Mouse (Mus musculus): ENCODE measurements around the gene Hist1h2bb.

DNA sequence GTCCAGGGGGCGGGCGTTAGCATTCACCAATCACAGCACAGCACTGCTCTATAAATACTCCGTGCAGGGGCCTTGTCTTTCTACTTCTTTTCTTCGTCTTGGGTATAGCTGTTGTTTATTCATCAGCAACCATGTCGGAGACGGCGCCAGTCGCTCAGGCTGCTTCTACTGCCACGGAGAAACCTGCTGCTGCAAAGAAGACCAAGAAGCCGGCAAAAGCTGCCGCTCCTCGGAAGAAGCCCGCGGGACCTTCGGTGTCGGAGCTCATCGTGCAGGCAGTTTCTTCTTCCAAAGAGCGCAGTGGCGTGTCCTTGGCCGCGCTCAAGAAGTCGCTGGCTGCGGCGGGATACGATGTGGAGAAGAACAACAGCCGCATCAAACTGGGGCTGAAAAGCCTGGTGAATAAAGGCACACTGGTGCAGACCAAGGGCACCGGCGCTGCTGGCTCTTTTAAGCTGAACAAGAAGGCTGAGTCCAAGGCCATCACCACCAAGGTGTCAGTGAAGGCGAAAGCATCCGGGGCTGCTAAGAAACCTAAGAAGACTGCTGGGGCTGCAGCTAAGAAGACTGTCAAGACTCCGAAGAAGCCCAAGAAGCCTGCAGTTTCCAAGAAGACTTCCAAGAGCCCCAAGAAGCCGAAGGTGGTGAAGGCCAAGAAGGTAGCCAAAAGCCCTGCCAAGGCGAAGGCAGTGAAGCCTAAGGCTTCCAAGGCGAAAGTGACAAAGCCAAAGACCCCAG lies 17.2 kb downstream of the Hist1h2bb start, which contains the start of gene Hist1h1a:
- TF ChIP-seq CTCF (IDR thresholded peaks at IDR 0.05; ENCODE audit: control insufficient read depth, insufficient read depth, insufficient read length), result no peak
- TF ChIP-seq USF1 (IDR thresholded peaks at IDR 0.05; ENCODE audit: low read depth), result no peak
- TF ChIP-seq MAX (IDR thresholded peaks at IDR 0.05), result no peak
- no peak for TF ChIP-seq MYOG (IDR thresholded peaks at IDR 0.05; ENCODE audit: control insufficient read depth, extremely low read depth, insufficient read length)
- no peak for TF ChIP-seq MYOD1 (IDR thresholded peaks at IDR 0.05; ENCODE audit: control insufficient read depth, insufficient read length, low read depth)
- TF ChIP-seq CEBPB (IDR thresholded peaks at IDR 0.05; ENCODE audit: low read depth), result no peak
